Mouse (Mus musculus): Measurements from ENCODE around the gene Hdac9. TPM values are rescaled to one million over a fixed set of nuclear protein-coding genes. Genes with fewer than 3 reads are reported as not detected.
A peak's percentile ranks its signal among the peaks of the same experiment; 100 is the strongest.

Hdac9 gene
- total RNA-seq, 2 experiments from 2014 or later = 3.8 to 4.5 TPM

DNA sequence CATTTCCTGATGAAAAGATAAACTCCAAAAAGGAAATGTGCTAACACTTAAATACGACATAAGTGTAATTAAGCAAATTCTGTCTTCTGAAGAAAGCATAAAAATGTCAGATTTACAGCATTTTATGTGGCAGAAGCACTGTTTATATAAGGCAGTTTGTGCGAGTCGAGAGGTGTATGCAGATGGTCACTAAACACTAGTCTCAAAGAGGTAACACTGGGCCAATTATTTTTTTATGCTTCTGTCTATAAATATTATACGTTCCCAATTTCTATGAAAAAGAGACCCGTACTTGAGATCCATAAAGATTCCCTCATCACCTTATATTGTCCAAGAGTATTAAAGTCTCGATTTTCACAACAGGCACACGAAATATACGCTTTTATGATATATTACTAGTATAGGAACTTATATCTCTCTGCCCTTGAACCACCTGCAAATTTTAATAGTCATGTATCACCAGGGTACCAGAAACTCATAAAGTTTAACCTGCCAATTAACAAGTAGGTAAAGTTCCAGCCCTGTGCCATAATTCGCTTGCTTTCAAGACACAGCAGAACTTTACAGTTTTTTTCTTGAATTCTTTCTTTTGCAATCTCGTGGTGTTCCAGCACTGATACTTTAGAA, 322.6 kb downstream of the Hdac9 start:
- no peak for DNase-seq

DNA sequence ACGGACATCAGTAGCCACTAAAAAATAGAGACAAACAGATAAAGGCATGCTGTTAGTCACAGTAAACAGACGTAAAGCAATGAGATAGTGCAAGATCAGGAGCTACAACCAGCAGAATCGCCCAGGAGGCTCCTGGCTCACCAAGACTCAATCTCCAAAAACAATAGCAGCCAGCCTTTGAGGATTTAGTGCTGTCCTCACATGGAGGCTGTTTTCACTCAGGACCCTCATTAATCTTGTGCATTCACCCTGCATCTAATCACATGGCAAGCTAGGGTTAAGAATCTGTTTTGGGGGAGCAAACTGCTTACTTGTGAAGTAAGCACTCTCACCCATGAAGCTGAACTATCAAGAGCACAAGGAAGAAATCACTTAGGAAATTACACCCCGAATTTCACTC, 329.7 kb downstream of the Hdac9 start:
- DNase-seq = no peak

DNA sequence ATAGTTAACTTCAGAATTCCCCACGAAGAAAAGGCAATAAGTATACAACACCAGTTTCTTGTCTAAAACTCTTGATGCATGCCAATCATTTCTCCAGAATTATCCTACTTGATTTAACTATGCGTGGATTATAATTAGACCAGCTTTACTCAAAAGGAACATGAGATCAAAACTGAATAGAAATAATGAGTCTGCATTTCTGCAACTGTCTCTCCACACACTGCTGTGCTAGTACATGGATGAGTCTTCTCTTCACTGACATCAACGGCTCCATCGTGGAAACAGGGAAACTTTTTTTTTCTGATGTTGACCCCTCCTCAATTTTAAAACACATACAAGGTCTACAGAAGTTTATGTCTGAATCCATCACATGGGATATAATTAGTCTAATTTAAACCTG, 334.4 kb downstream of the Hdac9 start:
- no peak for DNase-seq

- no peak for DNase-seq
Observed at GRCm38 (mm10) chr12:34579220-34579619, 337.7 kb downstream of the Hdac9 start.

- DNase-seq = no peak
Observed at GRCm38 (mm10) chr12:34571069-34571468, 345.8 kb downstream of the Hdac9 start.

DNA sequence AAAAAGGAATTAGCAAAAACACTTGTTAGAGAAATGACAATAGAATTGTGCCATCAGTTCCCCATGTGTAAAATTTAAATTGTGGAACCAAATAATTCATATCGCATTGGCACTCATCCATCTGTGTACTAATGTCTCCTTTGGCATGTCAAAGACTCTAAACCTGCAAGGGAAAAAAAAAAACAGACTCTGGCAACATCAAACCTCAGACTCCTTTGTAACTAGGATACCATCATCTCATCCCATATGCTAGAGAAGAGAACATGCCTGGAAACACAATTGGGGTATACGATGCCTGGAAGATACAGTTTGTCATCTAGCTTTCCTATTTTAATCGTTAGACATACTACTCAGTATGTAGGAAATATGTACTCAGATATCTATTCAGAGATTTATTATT, 347.4 kb downstream of the Hdac9 start:
- no peak for DNase-seq

DNA sequence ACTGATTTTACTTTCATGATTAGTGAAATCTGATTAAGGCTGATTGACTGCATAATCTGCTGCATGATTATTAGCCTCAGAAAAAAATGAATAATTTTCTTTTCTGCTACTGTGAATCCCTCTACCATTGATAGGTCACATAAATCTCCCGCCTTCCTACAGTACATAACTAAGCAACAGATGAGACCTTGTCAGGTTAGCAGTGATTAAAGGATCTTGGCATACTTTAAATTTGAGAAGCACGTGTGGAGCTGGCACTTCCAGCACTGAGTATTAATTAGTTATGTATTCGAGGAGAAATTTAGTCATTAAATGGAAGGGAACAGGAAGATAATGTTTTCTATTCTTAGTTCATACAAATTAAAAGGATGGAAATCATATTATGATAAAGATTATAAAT, 347.8 kb downstream of the Hdac9 start:
- no peak for DNase-seq

DNA sequence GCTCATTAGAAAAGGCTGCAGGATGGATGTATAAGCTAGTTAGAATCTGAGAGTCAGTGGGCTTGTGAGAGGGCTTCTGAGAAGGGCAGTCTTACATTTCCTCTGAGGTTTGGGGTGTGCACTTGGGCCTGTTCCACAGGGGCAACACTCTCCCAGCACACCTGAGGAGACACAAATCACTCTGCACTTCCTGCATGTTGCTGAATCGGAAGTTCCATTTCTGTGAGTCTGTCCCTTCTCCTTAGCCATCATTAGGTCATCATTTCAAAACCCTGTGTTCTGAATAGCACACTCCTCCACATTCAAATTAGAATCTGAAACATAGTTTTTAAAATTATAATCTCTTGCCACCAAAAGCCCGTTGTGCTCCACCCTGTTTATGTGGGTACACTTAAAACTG, 354.6 kb downstream of the Hdac9 start:
- DNase-seq = no peak

DNA sequence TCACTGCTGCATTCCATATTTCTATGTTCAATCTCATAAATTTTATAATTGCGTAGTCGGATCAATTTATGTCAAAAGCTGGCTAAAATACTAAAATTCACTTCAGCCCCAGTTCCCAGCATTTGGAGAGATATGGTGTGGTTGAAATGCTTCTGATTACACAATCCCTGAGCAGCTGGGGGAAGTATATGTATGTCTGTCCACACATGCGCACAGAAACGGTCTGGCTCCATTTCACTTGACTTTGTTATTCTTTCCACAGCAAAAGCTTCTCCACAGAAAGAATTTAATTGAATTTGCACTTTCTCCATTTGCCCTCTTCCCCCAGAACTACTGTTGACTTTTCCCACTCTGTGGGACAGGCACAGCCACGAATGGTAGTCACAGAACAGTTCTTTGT, 357.9 kb downstream of the Hdac9 start:
- no peak for DNase-seq

DNA sequence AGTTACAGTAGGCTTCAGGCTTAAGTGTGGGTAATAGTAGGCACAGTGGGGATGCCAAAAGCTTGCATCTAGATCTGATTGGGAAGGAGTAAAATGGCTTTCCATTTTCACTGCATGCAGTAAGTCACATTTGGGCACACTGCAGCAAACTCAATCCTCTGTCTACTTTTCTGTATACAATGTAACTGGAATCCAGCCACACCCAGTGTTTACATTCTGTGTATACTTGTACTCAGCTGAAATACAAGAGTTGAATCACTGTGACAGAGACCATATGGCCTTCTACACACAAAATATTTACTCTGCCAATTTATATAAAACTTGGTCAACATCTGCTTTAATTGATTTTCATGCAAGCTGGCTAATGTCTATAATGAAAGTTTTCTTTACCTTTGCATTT, 362.1 kb downstream of the Hdac9 start:
- DNase-seq = no peak

DNA sequence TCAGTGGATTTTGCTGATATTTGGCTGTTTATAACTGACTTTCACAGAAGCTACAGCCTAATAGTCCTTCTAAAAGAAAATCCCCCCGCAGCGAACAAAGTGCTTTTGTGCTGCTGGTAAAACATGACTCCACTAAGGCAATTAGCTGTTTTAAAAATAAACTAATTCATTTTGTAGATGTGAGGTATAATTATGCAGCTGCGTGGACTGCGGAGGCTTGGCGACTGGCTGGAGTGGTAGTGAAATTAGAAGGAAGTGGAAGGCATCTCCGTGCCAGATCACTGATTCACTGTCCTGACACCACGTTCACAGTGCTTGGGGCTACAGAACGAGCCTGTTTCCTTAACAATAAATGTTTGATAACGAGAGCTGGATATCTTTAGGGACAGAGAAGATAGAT, 366.6 kb downstream of the Hdac9 start:
- no peak for DNase-seq

- DNase-seq = peak; percentile 16
Observed at GRCm38 (mm10) chr12:34529165-34529545, 387.7 kb downstream of the Hdac9 start.

DNA sequence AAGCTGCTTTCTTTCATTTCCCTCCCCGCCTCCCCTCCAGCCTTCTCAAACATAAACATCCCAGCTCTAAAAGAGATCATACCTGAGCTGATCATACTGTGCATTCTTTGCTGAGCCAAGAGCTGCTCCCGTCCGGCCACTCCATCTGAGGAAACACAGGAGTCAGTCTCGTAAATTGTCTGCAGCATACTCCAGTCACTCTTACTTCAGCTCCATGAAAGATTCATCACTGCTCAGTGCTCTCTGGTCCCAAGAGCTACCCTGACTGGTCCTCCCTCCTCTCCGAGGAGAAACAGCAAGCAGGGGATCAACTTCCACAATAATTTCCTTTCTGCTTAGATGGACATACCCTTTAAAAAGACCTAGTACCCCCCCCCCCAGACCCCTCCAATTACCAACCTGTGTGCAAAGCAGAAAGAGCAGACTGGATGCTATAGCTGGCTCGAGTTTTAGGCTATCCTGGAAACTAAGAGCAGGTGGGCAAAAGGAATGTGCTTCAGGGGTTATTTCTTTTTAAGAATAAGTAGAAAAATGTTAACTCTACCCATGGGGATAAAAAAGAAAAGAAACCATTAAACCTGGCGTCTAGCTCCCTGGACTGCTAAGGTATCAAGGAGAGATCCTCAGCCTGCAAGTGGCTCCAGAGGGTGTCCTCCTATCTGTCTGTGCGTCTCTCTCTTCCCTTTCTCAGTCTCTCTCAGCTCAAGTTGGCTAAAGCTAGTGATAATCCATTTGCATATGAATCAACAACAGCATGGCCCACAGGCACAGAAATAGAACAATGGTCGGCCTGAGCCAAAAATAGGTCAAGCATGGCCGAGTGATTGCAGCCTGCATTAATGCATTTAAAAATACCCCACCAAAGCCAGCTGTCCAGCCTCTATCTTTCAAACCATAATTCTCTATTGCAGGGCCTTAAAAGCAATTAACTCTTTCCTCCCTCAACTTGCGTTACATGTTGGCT, 388.4 kb downstream of the Hdac9 start:
- no peak for DNase-seq

GRCm38 (mm10) chr12:34527761-34528160, 389.1 kb downstream of the Hdac9 start:
- DNase-seq = no peak

GRCm38 (mm10) chr12:34521468-34521867, 395.4 kb downstream of the Hdac9 start:
- no peak for DNase-seq

DNA sequence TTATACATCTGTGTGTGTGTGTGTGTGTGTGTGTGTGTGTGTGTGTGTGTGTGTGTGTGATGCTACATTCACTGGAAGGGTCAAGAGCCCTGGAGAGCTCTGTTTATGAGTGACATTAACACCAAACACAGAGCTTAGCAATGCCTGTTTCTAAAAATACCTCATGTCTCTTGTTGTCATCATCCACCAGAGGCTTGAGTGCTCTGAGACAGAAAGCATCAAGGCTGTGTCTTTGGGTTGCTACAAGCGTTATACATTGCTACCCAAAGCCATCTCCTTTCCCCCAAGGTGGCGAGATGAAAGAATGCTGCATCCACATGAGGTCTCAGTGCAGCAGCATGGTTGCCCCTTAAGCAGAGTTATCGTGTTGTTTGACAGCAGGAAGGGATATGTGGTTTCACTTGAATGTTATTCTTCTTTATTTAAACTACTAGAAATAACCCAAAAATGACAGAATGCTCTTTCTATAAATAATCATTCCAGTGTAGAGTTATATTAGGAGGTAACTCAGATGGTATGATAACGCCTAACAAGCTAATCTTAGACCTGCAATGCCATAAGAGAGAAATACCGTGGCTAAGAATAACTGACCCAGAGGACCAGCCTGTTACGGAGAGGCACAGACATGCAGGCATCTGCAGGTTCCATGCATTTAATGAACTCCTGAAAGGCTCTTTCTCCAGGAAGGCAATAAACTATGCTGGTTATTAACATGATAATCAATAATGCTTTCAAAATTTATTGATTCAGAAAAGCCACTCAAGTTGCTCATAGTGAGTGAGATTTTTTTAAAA, 399.9 kb downstream of the Hdac9 start:
- no peak for DNase-seq

DNA sequence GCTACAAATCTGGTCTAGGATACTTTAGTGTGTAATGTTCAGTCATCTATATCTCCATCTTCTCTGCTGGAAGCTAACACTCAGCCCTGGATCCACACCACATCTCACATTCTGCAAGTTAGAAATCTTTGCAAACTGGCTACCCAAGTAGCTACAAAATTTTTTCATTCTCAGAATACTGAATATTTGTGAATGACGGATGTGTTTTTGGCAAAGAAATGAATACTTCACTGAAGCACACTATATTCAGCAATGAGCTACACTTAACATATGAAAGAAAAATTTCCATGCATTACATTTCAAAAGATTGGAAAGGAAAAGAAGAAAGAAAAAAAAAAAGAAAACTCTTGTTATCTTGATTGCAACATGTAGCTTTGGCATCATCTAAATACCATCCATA, 410.6 kb downstream of the Hdac9 start:
- DNase-seq = no peak

GRCm38 (mm10) chr12:34498751-34499626, 417.9 kb downstream of the Hdac9 start:
- DNase-seq = peak; percentile 19

DNA sequence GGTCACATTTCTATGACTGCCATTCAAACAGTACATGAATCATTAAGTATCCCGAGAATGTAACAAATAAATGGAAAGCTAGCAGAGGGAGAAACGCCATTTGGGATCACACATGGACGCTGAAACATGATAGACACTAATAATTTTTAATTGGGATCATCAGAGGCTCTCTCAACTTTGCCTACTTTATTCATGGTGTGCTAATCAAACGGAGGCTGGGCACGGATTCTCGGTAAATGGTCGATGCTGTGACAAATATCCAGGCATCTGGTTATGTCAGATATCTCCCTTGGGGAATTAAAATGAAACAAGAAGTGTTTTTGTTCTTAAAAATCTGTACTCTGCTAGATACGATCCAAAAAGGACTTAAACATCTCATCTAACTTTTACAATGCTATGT, 418.6 kb downstream of the Hdac9 start:
- DNase-seq = no peak

GRCm38 (mm10) chr12:34497702-34498101, 419.2 kb downstream of the Hdac9 start:
- no peak for DNase-seq

DNA sequence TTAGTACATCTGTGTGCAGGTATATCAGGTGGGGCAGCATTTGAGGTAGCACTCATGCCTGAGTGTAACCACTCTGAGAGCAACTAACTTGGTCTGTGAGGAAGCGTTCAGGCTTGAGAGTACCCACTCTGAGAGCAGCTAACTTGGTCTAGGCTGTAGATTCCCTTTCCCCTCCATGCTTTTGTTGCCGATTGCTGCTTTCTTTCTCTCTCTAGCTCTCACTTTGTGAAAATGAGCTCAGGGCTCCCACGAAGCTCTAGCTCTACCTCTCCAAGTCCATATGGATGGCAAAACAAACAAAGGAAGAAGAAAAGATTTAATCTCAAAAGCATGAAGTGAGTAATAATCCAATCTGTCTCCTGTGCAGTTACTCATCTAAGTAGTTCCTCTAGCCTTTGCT, 421.0 kb downstream of the Hdac9 start:
- DNase-seq = no peak

GRCm38 (mm10) chr12:34489629-34490028, 427.3 kb downstream of the Hdac9 start:
- no peak for DNase-seq

Measured in gastrocnemius, postnatal 25 days (tissue).